Mouse (Mus musculus): ENCODE results near the gene Ints6.

- TF ChIP-seq FLI1 (IDR thresholded peaks at IDR 0.05; ENCODE audit: low read length) (no peak), GATA1 (IDR thresholded peaks at IDR 0.05; ENCODE audit: borderline replicate concordance, low read length) (no peak)
These were observed 36.4 kb downstream of the Ints6 start for GRCm38 (mm10) chr14:62724560-62724959.

Measured in megakaryocyte, embryonic 14.5 days (primary cell).